Mouse (Mus musculus): ENCODE measurements around the gene Aktip.

The Aktip gene

DNA sequence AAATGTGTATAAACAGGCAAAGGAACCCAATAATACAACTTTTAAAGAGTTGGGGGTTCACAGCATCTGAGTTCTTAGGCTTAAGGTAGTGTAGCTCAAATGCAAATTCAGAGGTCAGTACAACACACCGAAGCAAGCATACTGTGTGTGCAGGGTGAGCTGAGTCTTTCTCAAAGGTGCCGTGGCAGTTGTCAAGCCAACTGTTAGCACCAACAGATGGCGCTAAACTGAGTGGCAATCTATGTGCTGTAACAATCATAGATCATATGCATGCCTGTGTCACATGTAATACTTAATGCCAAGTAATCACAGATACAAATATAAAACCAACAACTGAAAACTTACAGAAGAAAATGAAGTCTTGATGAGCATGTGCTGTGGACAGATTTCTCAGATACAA, 81.6 kb downstream of the Aktip start:
- DNase-seq: no peak

DNA sequence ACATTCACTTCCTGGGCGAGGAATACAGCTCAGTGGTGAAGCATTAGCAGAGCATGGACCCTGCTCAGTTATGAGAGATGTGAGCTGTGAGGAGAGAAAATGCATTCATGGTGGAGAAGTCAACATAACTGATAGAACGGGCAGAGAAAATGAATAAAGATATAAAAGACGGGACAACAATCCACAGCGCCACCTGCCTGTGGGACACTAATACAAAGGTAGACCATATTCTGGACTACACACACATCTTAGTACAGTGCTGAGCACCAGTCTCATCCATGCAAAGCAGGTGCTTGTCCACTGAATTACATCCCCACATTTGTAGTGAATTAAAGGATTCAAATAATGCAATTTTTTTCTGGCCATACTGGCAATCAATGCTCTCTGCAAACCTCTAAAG, 82.2 kb downstream of the Aktip start:
- DNase-seq: no peak

- peak; percentile 70 for DNase-seq
Measured at GRCm38 (mm10) chr8:91114910-91115309, 84.9 kb downstream of the Aktip start.

DNA sequence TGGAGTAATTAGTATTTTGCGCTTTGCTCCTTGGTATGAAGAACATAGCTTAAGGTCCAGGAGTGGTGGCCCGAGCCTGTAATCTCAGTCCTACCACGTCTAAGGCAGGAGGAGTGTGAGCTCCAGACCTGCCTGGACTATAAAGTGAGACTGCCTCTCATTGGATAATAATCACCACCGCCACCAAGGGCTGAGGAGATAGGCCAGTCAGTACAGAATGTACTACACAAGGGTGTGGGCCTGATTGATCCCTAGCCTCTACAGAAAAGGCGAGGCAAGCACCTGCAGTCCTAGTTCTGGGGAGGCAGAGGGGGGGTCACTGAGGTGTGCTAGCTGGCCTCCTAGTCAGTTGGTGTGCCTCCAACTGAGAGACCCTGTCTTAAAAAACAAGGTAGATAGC, 85.3 kb downstream of the Aktip start:
- DNase-seq: peak; percentile 75

- DNase-seq: no peak
Measured at GRCm38 (mm10) chr8:91111868-91112477, 87.8 kb downstream of the Aktip start.

GRCm38 (mm10) chr8:91106271-91106670, 93.5 kb downstream of the Aktip start:
- DNase-seq: no peak

DNA sequence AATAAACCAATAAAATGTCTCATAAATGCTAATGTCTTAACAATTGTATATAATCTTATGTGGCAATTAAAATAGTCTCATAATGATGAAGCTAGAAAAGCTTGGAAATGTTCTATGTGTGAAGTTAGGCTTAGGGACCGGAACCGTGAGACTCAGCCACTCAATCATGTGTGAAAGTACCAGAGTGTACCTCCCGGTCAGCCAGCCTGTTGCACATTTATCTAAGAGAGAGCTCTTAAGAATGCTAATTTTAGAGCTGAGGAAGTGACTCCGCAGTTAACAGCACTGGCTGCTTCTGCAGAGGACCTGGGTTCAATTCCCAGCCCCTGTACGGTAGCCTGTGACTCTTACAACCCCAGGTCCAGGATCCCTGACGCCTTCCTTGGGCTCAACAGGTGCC, 101.7 kb downstream of the Aktip start:
- DNase-seq: no peak

DNA sequence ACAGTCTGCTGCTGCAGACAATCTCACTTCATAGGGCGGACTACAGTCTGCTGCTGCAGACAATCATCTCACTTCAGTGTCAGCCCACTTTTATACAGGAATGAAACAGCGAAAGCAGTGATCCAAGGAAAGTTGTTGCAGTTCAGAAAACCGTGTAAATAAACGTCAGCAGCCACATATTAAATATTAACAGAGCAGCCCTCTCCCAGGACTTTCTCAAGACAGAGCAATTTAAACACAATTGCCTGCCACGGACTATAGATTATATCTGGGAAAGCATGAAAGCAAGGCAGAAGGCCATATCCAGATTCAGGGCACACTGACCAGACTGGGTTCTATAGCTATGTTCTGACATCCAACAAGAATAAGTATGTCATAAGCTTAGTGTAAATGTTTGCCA, 105.6 kb downstream of the Aktip start:
- no peak for DNase-seq

- no peak for DNase-seq
Measured at GRCm38 (mm10) chr8:91089601-91090000, 110.2 kb downstream of the Aktip start.

DNA sequence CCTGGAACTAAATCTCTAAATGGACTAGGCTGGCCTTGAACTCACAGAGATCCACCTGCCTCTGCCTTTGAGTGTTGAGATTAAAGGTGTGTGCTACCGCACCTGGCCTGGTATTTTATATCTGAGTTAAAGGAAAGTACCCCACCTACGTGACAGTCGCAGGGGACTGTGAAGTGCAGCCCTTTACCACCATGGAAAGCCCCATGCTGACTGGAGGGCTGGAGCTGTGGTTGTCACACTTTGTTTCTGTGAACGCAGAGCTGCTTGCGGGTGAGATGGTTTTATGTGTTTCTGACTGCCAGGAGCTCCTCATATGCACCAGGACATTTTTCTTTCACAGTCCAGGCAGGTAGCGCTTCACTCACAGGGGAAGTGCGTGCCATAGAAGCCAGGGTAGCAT, 111.3 kb downstream of the Aktip start:
- no peak for DNase-seq

DNA sequence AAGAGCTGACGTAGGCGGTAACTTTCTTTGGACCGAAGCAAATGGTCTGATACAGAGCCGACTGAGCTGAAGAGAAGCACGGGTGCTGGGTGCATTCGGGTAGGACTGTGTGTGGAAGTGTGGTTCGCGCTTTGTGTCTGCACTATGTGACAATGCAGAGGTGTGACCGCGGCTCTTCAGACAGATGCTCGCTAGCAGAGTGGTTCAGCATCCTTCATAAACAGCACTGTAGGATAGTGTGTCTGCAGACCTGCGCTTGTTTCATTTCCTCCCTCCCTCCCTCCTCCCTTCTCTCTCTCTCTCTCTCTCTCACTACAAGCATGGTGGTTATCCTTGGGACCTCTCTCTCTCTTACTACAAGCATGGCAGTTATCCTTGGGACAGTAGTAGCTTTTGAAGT, 117.3 kb downstream of the Aktip start:
- peak; percentile 81 for DNase-seq

- no peak for DNase-seq
Measured at GRCm38 (mm10) chr8:91081911-91082310, 117.9 kb downstream of the Aktip start.

GRCm38 (mm10) chr8:91079678-91080077, 120.1 kb downstream of the Aktip start:
- DNase-seq: peak; percentile 54

DNA sequence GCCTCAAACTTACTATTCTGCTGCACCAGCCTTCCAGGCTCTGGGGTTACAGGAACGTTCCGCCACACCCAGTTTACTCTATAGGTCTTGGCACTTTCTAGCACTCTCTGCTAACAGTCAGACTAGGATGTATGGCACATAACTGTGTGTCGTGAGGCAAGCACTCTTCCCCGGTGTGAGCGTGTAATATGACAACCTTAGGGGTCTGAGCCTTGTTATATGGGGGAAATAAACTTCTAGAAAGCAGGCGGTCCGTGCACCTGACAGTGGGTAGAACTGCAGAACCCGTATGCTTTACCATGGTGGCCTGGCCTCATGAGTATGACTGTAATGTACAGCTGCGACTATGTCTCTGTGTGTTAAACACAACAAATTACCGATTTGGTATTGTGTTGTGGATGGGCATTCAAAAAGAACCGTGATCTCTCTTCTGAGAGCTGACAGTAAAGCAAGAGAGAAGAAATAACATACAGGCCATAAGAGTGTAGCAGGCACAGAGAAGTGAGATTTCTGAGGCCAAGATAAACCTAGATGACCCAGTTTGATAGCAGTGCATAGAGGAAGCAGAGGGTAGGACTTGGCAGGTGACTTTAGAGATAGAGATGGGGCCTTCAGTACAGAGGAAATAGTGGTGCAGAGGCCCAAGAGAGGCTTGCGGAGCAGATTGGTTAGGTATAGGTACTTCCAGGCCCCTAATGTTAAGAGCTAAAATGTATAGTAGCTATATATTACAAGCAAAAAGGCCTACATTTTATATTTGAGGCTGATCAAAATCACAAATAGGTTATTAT, 122.5 kb downstream of the Aktip start:
- DNase-seq: peak; percentile 72

DNA sequence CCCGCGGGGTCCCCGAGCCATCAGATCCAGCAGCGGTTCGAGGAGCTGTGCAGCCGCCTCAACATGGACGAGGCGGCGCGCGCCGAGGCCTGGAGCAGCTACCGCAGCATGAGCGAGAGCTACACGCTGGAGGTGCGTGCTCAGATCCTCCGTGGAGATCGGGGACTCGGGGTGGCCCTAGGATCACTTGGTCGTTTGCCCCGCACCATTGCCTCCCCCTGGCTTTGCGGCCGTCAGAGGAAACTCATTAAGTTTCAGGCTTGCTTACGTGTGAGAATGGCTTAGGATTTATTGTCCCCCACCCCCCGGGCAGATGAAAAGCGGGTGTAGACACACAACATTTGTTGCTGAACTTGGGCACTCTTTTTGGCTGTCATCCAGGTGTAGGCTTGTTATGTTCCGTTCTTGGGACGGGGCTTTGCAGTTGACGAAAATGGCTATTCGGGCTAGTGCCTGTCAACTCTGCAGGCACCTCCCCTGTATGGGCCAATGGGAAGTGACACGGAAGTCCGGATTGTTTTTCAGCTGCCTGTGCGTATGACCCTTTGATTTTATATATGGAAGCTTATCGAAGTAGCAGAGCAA, 129.4 kb downstream of the Aktip start:
- DNase-seq: peak; percentile 99

DNA sequence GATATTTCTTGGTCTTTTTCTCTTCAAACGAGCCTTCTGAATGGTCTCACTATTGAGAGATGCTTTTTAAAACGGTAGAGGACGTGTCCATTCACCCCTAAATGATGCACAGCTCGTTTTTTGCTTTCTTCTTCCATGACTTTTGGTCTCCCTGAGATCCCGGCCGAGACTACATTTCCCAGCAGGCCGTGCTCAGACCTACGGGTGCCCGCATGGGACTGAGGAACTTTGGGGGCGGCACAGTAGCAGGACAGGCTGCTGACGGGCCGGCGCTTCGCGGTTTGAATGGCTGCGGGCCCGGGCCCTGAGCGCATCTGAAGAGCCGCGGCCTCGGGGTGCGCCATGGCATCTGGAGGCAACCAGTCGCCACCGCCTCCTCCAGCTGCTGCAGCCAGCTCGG, 129.9 kb downstream of the Aktip start, which contains the start of gene Rbl2:
Rbl2 (plus strand) TSS at position 224 of the 400 bp plus-strand sequence.
- peak; percentile 100 for DNase-seq

DNA sequence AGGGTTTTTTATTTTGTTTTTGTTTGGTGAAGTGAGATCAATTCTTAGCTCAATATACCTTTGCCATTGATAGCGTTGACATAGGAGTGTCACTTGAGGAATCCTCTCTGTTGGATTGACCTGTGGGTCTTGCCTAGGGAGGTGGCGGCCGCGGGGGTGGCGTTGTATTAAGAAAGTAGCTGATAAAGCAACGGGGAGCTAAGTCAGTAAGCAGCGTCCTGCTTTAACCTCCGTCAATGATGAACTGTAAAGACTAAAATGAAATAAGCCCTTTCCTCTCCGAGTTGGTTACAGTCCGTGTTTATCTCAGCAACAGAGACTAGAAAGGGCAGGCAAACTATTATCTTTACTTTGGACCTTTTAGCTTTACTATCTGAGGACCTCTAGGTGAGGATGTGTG, 130.4 kb downstream of the Aktip start:
- peak; percentile 88 for DNase-seq

GRCm38 (mm10) chr8:91065179-91065578, 134.6 kb downstream of the Aktip start:
- peak; percentile 67 for DNase-seq
